Mouse (Mus musculus): ENCODE measurements around the gene Nr4a1.

The Nr4a1 gene

GRCm38 (mm10) chr15:101286129-101286770 is 32.2 kb downstream of the Nr4a1 start:
- no peak for DNase-seq (ENCODE audit: low read depth)

GRCm38 (mm10) chr15:101287361-101287760 is 33.3 kb downstream of the Nr4a1 start:
- no peak for DNase-seq (ENCODE audit: low read depth)

- DNase-seq (ENCODE audit: low read depth) = no peak
These were observed 36.3 kb downstream of the Nr4a1 start for GRCm38 (mm10) chr15:101290354-101290753.

- no peak for DNase-seq (ENCODE audit: low read depth)
These were observed 37.9 kb downstream of the Nr4a1 start for GRCm38 (mm10) chr15:101292012-101292411.

- no peak for DNase-seq (ENCODE audit: low read depth)
These were observed 39.1 kb downstream of the Nr4a1 start, which contains the start of gene 6030408B16Rik for GRCm38 (mm10) chr15:101293025-101293621. 6030408B16Rik (plus strand) TSS chr15:101293212.

- no peak for DNase-seq (ENCODE audit: low read depth)
These were observed 40.2 kb downstream of the Nr4a1 start for GRCm38 (mm10) chr15:101294028-101294894.

GRCm38 (mm10) chr15:101295106-101295505 is 41.0 kb downstream of the Nr4a1 start:
- DNase-seq (ENCODE audit: low read depth) = no peak

GRCm38 (mm10) chr15:101295616-101296015 is 41.5 kb downstream of the Nr4a1 start:
- no peak for DNase-seq (ENCODE audit: low read depth)

GRCm38 (mm10) chr15:101296091-101296490 is 42.0 kb downstream of the Nr4a1 start:
- no peak for DNase-seq (ENCODE audit: low read depth)

GRCm38 (mm10) chr15:101297988-101298387 is 43.9 kb downstream of the Nr4a1 start:
- no peak for DNase-seq (ENCODE audit: low read depth)

GRCm38 (mm10) chr15:101298550-101298949 is 44.5 kb downstream of the Nr4a1 start:
- no peak for DNase-seq (ENCODE audit: low read depth)

- no peak for DNase-seq (ENCODE audit: low read depth)
These were observed 45.5 kb downstream of the Nr4a1 start for GRCm38 (mm10) chr15:101299480-101299960.

GRCm38 (mm10) chr15:101300128-101300527 is 46.1 kb downstream of the Nr4a1 start:
- no peak for DNase-seq (ENCODE audit: low read depth)

GRCm38 (mm10) chr15:101302201-101302600 is 48.1 kb downstream of the Nr4a1 start:
- no peak for DNase-seq (ENCODE audit: low read depth)

GRCm38 (mm10) chr15:101303830-101304229 is 49.8 kb downstream of the Nr4a1 start:
- DNase-seq (ENCODE audit: low read depth) = no peak

GRCm38 (mm10) chr15:101306459-101306858 is 52.4 kb downstream of the Nr4a1 start:
- DNase-seq (ENCODE audit: low read depth) = no peak

- no peak for DNase-seq (ENCODE audit: low read depth)
These were observed 54.6 kb downstream of the Nr4a1 start for GRCm38 (mm10) chr15:101308440-101309348.

- DNase-seq (ENCODE audit: low read depth) = no peak
These were observed 55.4 kb downstream of the Nr4a1 start for GRCm38 (mm10) chr15:101309493-101309892.

GRCm38 (mm10) chr15:101311087-101311770 is 57.2 kb downstream of the Nr4a1 start:
- no peak for DNase-seq (ENCODE audit: low read depth)

- DNase-seq (ENCODE audit: low read depth) = no peak
These were observed 57.9 kb downstream of the Nr4a1 start for GRCm38 (mm10) chr15:101312006-101312405.

- no peak for DNase-seq (ENCODE audit: low read depth)
These were observed 61.3 kb downstream of the Nr4a1 start for GRCm38 (mm10) chr15:101315378-101315777.

Measured in c-Kit-positive CD71-negative TER-119-negative erythroid progenitor cells, embryonic 14.5 days (primary cell).